Mouse (Mus musculus) spleen, embryonic (tissue): ENCODE results near the gene Sstr1.

Experiments
- CTCF ChIA-PET: fragments of 350-600 bp; sonication (Branson Sonifier 250); formaldehyde crosslinking; loops from one replicate; lab custom pipeline; 2022; lab: Charles Lee

The Sstr1 gene

DNA sequence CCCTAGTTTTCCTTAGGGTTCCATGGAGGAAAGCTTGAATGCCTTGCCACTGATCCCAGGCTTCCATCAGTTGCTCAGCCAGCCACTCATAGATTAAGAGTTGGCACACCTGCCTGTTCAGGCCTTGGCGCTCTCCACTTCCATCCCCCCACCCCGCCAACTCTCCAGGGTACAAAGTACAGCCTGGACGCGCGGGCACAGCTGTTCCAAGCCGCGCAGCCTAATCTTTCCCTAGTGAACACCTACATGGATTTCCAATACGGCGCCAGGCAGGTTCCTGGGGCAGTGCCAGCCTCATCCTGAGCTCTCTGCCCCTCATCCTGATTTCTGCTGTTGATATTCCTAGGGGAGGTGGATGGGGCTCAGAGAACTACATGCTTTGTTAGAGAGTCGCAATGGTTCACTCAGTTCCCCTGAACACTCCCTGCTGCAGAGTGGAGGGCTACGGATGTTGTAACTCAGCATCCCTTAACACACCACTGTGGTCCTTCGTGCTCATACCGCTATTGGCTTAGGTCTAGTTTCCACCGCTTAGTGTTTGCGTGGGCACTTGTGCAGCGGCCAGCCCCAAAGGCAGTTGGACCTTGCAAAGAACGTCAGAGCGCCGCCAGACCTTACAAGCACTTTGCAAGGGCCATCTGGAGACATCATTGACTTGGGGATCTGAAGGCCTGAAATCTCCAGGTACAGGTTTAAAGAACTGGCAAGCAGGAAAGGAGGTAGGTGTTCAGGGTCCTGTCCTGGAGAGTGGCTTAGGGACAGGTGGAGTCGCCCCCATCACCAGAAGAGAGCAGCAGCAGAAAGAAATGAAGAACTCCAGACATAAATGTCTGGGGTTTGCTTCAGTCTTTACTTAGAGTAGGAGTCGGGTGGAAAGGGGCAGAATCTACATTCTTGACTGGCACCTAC lies at the start of gene Sstr1:
TSS of gene Sstr1 (plus strand) at position 610 of the 909 bp plus-strand sequence.
- CTCF ChIA-PET = no interaction called here

- CTCF ChIA-PET = no interaction called here
These were observed 12.8 kb upstream of the Sstr1 start for GRCm38 (mm10) chr12:58198810-58199209.

DNA sequence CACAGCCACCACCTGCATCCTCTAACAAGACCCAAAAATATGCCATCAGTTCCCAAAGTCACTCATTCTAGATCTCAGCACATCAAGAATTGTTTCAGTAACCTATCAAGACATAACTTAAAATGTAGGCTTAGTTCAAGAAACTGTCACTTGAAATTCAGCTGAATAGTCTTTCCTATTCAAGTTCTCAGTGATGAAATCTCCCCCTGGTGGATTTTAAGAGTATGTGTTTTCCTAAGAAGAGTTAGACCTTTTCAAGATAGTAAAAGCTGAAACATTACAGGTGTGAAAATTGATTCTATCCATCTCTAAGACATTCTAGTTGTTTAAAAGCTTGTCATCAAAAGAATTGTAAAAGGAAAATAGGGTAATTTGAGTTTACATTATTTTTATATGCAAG lies 10.4 kb upstream of the Sstr1 start:
- CTCF ChIA-PET = no interaction called here

- CTCF ChIA-PET = no interaction called here
These were observed 3.6 kb upstream of the Sstr1 start for GRCm38 (mm10) chr12:58207956-58208355.

DNA sequence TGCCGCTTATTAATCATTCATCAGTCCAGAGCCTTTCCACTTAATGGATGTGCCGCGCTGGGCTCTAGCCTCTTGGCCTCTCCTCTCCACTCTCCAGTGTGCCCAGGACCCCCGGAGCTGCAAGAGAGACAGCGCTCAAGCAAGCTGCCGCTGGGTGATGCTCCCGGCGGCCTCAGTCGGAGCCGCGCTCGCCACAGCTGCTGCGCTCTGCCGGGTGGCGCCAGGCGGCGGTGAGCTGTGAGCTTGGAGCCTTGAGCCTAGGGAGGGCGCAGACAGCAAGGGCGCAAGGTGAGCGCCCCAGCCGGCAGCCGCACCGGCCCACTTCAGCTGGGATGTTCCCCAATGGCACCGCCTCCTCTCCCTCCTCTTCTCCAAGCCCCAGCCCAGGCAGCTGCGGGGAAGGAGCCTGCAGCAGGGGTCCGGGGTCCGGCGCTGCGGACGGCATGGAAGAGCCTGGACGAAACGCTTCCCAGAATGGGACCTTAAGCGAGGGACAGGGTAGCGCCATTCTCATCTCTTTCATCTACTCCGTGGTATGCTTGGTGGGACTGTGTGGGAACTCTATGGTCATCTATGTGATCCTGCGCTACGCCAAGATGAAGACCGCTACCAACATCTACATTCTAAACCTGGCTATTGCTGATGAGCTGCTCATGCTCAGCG lies 820 bp downstream of the Sstr1 start:
- CTCF ChIA-PET = no interaction called here

DNA sequence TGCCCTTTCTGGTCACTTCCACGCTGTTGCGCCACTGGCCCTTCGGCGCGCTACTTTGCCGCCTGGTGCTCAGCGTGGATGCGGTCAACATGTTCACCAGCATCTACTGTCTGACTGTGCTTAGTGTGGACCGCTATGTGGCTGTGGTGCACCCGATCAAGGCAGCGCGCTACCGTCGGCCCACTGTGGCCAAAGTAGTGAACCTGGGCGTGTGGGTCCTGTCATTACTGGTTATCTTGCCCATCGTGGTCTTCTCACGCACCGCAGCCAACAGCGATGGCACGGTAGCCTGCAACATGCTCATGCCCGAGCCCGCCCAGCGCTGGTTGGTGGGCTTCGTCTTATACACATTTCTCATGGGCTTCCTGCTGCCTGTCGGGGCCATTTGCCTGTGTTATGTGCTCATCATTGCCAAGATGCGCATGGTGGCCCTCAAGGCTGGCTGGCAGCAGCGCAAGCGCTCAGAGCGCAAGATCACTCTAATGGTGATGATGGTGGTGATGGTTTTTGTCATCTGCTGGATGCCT lies 1.4 kb downstream of the Sstr1 start:
- CTCF ChIA-PET = interaction anchor here (0.8 kb wide), 1 partner anchor 15 kb away, joined by 5 read pairs; no protein-coding TSS in a partner anchor

DNA sequence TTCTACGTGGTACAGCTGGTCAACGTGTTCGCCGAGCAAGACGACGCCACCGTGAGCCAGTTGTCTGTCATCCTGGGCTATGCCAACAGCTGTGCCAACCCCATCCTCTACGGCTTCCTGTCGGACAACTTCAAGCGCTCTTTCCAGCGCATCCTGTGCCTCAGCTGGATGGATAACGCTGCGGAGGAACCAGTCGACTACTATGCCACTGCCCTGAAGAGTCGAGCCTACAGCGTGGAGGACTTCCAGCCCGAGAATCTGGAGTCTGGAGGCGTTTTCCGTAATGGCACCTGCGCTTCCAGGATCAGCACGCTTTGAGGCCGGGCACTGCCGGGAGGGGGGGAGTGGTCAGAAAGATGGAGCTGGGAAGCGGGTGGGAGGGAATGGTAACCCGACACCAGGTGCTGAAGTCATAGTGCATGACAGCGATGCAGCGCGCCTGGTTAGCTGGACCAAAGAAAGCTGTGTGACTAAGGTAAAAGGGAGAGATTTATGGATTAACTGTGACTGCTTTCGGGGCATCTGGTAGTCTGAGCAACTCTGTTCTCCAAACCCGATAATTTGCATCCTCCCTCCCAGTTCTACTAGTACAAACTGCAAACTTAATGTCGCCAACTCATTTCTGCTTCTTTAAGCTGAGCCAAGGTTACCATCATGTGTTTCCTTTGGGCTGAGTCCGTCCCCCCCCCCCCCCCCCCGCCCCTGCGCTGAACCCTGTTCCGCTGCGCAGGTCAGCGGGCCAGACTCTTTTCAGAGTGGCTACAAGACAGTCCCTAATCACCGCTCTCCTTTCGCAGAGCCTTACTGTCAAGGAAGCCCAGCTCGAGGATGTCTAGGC lies 2.1 kb downstream of the Sstr1 start:
- CTCF ChIA-PET = interaction anchor here (0.7 to 0.8 kb wide), 2 partner anchors 14 to 19 kb away, joined by 3 to 5 read pairs; no protein-coding TSS in a partner anchor

GRCm38 (mm10) chr12:58214289-58215136 lies 2.9 kb downstream of the Sstr1 start:
- CTCF ChIA-PET = interaction anchor here (0.7 kb wide), 1 partner anchor 19 kb away, joined by 3 read pairs; no protein-coding TSS in a partner anchor

- CTCF ChIA-PET = no interaction called here
These were observed 4.6 kb downstream of the Sstr1 start for GRCm38 (mm10) chr12:58216218-58216617.

DNA sequence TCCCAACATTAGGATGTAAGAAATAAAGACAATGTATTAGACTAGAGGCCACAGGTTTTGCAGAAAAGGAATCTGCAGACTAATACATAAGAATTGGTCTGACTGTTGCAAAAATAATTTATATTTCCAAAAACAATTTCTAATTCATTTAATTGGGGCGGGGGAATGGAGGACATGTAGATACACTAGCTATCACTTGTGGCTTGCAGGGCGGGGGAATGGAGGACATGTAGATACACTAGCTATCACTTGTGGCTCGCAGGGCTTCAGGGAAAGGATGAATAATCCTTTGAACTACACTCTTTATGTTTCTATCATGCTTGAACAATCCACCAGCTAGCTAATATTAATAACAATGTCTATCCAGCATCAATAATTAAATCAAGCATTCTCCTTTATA lies 7.5 kb downstream of the Sstr1 start:
- CTCF ChIA-PET = no interaction called here

DNA sequence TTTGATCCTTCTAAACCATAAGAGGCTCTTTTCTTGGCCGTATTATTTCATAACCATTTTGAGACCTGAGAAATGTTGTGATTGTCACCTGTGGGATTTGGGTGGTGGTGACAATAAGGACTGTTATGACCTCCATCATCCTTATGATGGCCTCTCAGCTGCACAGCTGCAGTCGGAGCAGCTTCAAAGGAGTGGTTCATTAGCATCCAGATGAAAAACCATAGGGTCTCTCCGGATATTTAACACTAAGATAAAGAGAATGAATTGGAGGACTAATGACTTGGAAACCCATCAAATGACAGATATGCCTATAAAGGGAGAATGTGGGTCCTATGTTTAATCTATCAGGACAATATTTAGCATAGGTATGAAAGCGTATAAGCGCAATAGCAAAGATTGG lies 14.1 kb downstream of the Sstr1 start:
- CTCF ChIA-PET = no interaction called here

GRCm38 (mm10) chr12:58232489-58232888 lies 20.9 kb downstream of the Sstr1 start:
- CTCF ChIA-PET = no interaction called here

- CTCF ChIA-PET = no interaction called here
These were observed 40.3 kb downstream of the Sstr1 start for GRCm38 (mm10) chr12:58251901-58252300.
